Mouse (Mus musculus): ENCODE measurements around the gene Timm17a. TPM values are rescaled to one million over a fixed set of nuclear protein-coding genes. Genes with fewer than 3 reads are reported as not detected.

Gene Timm17a
- polyA plus RNA-seq (2015; fragmentation: Nextera tagmentation; extraction: Ambion mirVana) = 135 and 138 TPM in 2 replicates

- Histone ChIP-seq H3K27ac (peak within 1 kb of the TSS; percentile 86), H3K4me3 (peak within 1 kb of the TSS; percentile 81), H3K9ac (peak within 1 kb of the TSS; percentile 96), H3K36me3 (replicated peaks) (peaks cover 7% of the 10 kb centered on the region), H3K4me1 (peaks cover 21% of the 10 kb centered on the region), H3K4me2 (peak within 1 kb of the TSS; percentile 81), H3K9me3 (no peaks in the 10 kb centered on the region), H3K27me3 (replicated peaks) (peaks cover 4% of the 10 kb centered on the region)
- ATAC-seq (replicated peaks) = peak; percentile 100
- WGBS = under 1% methylated on average over 51 of the region's 51 CpGs
These were observed at the start of gene Timm17a for GRCm38 (mm10) chr1:135313284-135314031. Timm17a (minus strand) TSS chr1:135313778.

- ATAC-seq (replicated peaks) = no peak
- Histone ChIP-seq H3K36me3 (replicated peaks) (no peaks in the 10 kb centered on the region), H3K9ac (no peak overlapping the region), H3K4me3 (no peak overlapping the region), H3K9me3 (no peaks in the 10 kb centered on the region), H3K4me2 (no peak overlapping the region), H3K27me3 (replicated peaks) (no peaks in the 10 kb centered on the region), H3K27ac (no peak overlapping the region), H3K4me1 (no peaks in the 10 kb centered on the region)
These were observed 48.5 kb upstream of the Timm17a start for GRCm38 (mm10) chr1:135362115-135362514.

- Histone ChIP-seq H3K9ac (no peak overlapping the region), H3K36me3 (replicated peaks) (no peaks in the 10 kb centered on the region), H3K9me3 (no peaks in the 10 kb centered on the region), H3K4me1 (no peaks in the 10 kb centered on the region), H3K4me3 (no peak overlapping the region), H3K27me3 (replicated peaks) (no peaks in the 10 kb centered on the region), H3K27ac (no peak overlapping the region), H3K4me2 (no peak overlapping the region)
- WGBS = 69% methylated on average over 4 of the region's 4 CpGs
- no peak for ATAC-seq (replicated peaks)
These were observed 47.9 kb upstream of the Timm17a start for GRCm38 (mm10) chr1:135361491-135361890.

- Histone ChIP-seq H3K36me3 (replicated peaks) (no peaks in the 10 kb centered on the region), H3K4me3 (no peak overlapping the region), H3K4me2 (no peak overlapping the region), H3K4me1 (no peaks in the 10 kb centered on the region), H3K27me3 (replicated peaks) (no peaks in the 10 kb centered on the region), H3K27ac (no peak overlapping the region), H3K9me3 (no peaks in the 10 kb centered on the region), H3K9ac (no peak overlapping the region)
- 23% methylated on average over 2 of the region's 2 CpGs for WGBS
- ATAC-seq (replicated peaks) = no peak
These were observed 45.5 kb upstream of the Timm17a start for GRCm38 (mm10) chr1:135359071-135359470.

GRCm38 (mm10) chr1:135351953-135352352 lies 38.4 kb upstream of the Timm17a start:
- no peaks in the 10 kb centered on the region for H3K27me3 ChIP-seq (replicated peaks)
- WGBS = 72% methylated on average over 3 of the region's 3 CpGs
- H3K9ac ChIP-seq = no peak overlapping the region
- H3K27ac ChIP-seq = no peak overlapping the region
- H3K9me3 ChIP-seq = no peaks in the 10 kb centered on the region
- no peak overlapping the region for H3K4me3 ChIP-seq
- H3K4me2 ChIP-seq = no peak overlapping the region
- H3K4me1 ChIP-seq = no peaks in the 10 kb centered on the region
- ATAC-seq (replicated peaks) = no peak
- H3K36me3 ChIP-seq (replicated peaks) = no peaks in the 10 kb centered on the region

GRCm38 (mm10) chr1:135347498-135348169 lies 34.1 kb upstream of the Timm17a start:
- 56% methylated on average over 4 of the region's 4 CpGs for WGBS
- H3K4me3 ChIP-seq = no peak overlapping the region
- H3K27ac ChIP-seq = no peak overlapping the region

GRCm38 (mm10) chr1:135346891-135347290 lies 33.3 kb upstream of the Timm17a start:
- ATAC-seq (replicated peaks) = no peak
- Histone ChIP-seq H3K9me3 (no peaks in the 10 kb centered on the region), H3K4me3 (no peak overlapping the region), H3K9ac (no peak overlapping the region), H3K4me1 (no peaks in the 10 kb centered on the region), H3K27ac (no peak overlapping the region), H3K4me2 (no peak overlapping the region), H3K36me3 (replicated peaks) (no peaks in the 10 kb centered on the region), H3K27me3 (replicated peaks) (no peaks in the 10 kb centered on the region)
- 69% methylated on average over 3 of the region's 3 CpGs for WGBS

More at GRCm38 (mm10) chr1:135347498-135348169, 34.1 kb upstream of the Timm17a start:
- Histone ChIP-seq H3K4me1 (no peaks in the 10 kb centered on the region), H3K9me3 (no peaks in the 10 kb centered on the region), H3K27me3 (replicated peaks) (no peaks in the 10 kb centered on the region), H3K4me2 (no peak overlapping the region), H3K36me3 (replicated peaks) (no peaks in the 10 kb centered on the region), H3K9ac (no peak overlapping the region)
- no peak for ATAC-seq (replicated peaks)

GRCm38 (mm10) chr1:135344026-135344425 lies 30.4 kb upstream of the Timm17a start:
- no peak for ATAC-seq (replicated peaks)
- no peak overlapping the region for H3K4me3 ChIP-seq
- H3K27me3 ChIP-seq (replicated peaks) = no peaks in the 10 kb centered on the region
- WGBS = 49% methylated on average over 4 of the region's 4 CpGs
- no peak overlapping the region for H3K9ac ChIP-seq
- no peaks in the 10 kb centered on the region for H3K9me3 ChIP-seq
- no peak overlapping the region for H3K27ac ChIP-seq
- H3K4me2 ChIP-seq = no peak overlapping the region
- H3K36me3 ChIP-seq (replicated peaks) = no peaks in the 10 kb centered on the region
- no peaks in the 10 kb centered on the region for H3K4me1 ChIP-seq

- Histone ChIP-seq H3K27me3 (replicated peaks) (no peaks in the 10 kb centered on the region), H3K4me2 (no peak overlapping the region), H3K4me3 (no peak overlapping the region), H3K36me3 (replicated peaks) (no peaks in the 10 kb centered on the region), H3K27ac (no peak overlapping the region), H3K4me1 (no peaks in the 10 kb centered on the region), H3K9me3 (no peaks in the 10 kb centered on the region), H3K9ac (no peak overlapping the region)
- 83% methylated on average over 8 of the region's 8 CpGs for WGBS
- no peak for ATAC-seq (replicated peaks)
These were observed 28.4 kb upstream of the Timm17a start for GRCm38 (mm10) chr1:135341947-135342346.

GRCm38 (mm10) chr1:135330578-135330977 lies 17.0 kb upstream of the Timm17a start:
- no peaks in the 10 kb centered on the region for H3K9me3 ChIP-seq
- no peaks in the 10 kb centered on the region for H3K27me3 ChIP-seq (replicated peaks)
- no peaks in the 10 kb centered on the region for H3K4me1 ChIP-seq
- H3K9ac ChIP-seq = no peak overlapping the region
- WGBS = 81% methylated on average over 6 of the region's 6 CpGs
- H3K27ac ChIP-seq = no peak overlapping the region
- H3K4me3 ChIP-seq = no peak overlapping the region
- H3K36me3 ChIP-seq (replicated peaks) = no peaks in the 10 kb centered on the region
- ATAC-seq (replicated peaks) = no peak
- no peak overlapping the region for H3K4me2 ChIP-seq

GRCm38 (mm10) chr1:135328368-135328767 lies 14.8 kb upstream of the Timm17a start:
- Histone ChIP-seq H3K9me3 (no peaks in the 10 kb centered on the region), H3K9ac (no peak overlapping the region), H3K36me3 (replicated peaks) (no peaks in the 10 kb centered on the region), H3K27ac (no peak overlapping the region), H3K4me1 (no peaks in the 10 kb centered on the region), H3K4me3 (no peak overlapping the region), H3K27me3 (replicated peaks) (peaks cover 3% of the 10 kb centered on the region; the same call in 1 of the 2 replicates), H3K4me2 (no peak overlapping the region)
- ATAC-seq (replicated peaks) = no peak
- 68% methylated on average over 5 of the region's 5 CpGs for WGBS

GRCm38 (mm10) chr1:135325934-135326333 lies 12.4 kb upstream of the Timm17a start:
- Histone ChIP-seq H3K36me3 (replicated peaks) (no peaks in the 10 kb centered on the region), H3K9me3 (no peaks in the 10 kb centered on the region), H3K4me2 (no peak overlapping the region), H3K4me3 (no peak overlapping the region), H3K27me3 (replicated peaks) (peaks cover 3% of the 10 kb centered on the region; the same call in 1 of the 2 replicates), H3K9ac (no peak overlapping the region), H3K4me1 (no peaks in the 10 kb centered on the region), H3K27ac (no peak overlapping the region)
- no peak for ATAC-seq (replicated peaks)
- WGBS = 75% methylated on average over 2 of the region's 2 CpGs

GRCm38 (mm10) chr1:135324571-135324970 lies 11.0 kb upstream of the Timm17a start, which contains the start of gene Lmod1:
Lmod1 (plus strand) TSS chr1:135324807.
- 16% methylated on average over 8 of the region's 8 CpGs for WGBS
- no peak within 1 kb of the TSS for H3K9ac ChIP-seq
- no peak within 1 kb of the TSS for H3K27ac ChIP-seq
- ATAC-seq (replicated peaks) = no peak
- no peaks in the 10 kb centered on the region for H3K4me1 ChIP-seq
- no peak within 1 kb of the TSS for H3K4me3 ChIP-seq
- H3K4me2 ChIP-seq = no peak within 1 kb of the TSS
- no peaks in the 10 kb centered on the region for H3K9me3 ChIP-seq
- no peaks in the 10 kb centered on the region for H3K36me3 ChIP-seq (replicated peaks)
- H3K27me3 ChIP-seq (replicated peaks) = peaks cover 3% of the 10 kb centered on the region; the same call in 1 of the 2 replicates
